ENCODE assay signal across 27 mouse cellular contexts in the genomic region with DNA sequence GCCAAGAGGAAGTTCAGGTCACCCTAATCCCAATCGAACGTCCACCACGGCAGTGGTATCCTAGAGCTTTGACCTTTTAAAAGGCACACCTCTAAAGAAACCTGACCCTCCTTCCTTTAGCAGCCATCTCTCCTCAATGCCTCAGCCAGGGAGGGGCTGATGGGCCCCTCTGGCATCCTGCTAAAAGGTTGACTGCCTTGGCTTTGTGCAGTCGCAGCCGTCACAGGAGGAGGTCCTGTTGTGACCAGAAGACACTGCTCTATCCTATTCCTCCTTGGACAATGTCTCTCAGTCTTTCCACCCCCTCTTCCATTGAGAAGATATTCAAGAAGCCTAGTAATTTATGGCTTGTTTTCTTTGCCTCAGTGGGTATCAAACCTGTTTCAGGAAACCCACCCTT. TPM values are rescaled to one million over a fixed set of nuclear protein-coding genes. Genes with fewer than 3 reads are reported as not detected.
A peak's percentile ranks its signal among the peaks of the same experiment; 100 is the strongest.
DNase-seq lines count a peak whose midpoint lies in the region; ATAC-seq and TF ChIP-seq lines count a peak whose summit lies in the region.
"Had no signal": no experiment of that assay in that cellular context is flagged by ENCODE, and none has a peak within 500 bp of the region (broad histone marks: within the 10 kb centered on the region; RNA-seq: fewer than 3 reads in every experiment).

No protein-coding gene starts in this region.

- 11% methylated on average over 5 of the region's 5 CpGs for WGBS in hindbrain, embryonic 13.5 days

- H3K4me1 ChIP-seq in ES-Bruce4 (ENCODE audit: control insufficient read depth, insufficient read depth, low read length): no peaks in the 10 kb centered on the region
- H3K4me1 ChIP-seq in hindbrain, embryonic 13.5 days (replicated peaks): no peaks in the 10 kb centered on the region
- H3K4me1 ChIP-seq: forebrain, embryonic 13.5 days; heart, embryonic 15.5 days; hindbrain, embryonic 15.5 days; kidney, embryonic 15.5 days had no signal

- peak; percentile 98 for TF ChIP-seq EP300 in ES-Bruce4 (IDR thresholded peaks at IDR 0.05; ENCODE audit: insufficient read depth, low read depth, low read length)

- no peak overlapping the region for H3K27ac ChIP-seq in gastrocnemius, adult 2 months
- H3K27ac ChIP-seq in ES-Bruce4 (ENCODE audit: insufficient read depth, low read length): peak overlapping the region; percentile 72
- H3K27ac ChIP-seq in hindbrain, embryonic 13.5 days: no peak overlapping the region
- H3K27ac ChIP-seq: forebrain, embryonic 13.5 days; heart, adult 2 months; heart, embryonic 15.5 days; hindbrain, embryonic 10.5 days; hindbrain, embryonic 15.5 days; kidney, embryonic 15.5 days had no signal

- H3K27me3 ChIP-seq in ES-Bruce4 (ENCODE audit: control insufficient read depth, insufficient read depth, low read length, poor library complexity, severe bottlenecking): no peaks in the 10 kb centered on the region
- no peaks in the 10 kb centered on the region for H3K27me3 ChIP-seq in hindbrain, embryonic 13.5 days
- H3K27me3 ChIP-seq: forebrain, embryonic 13.5 days; heart, embryonic 15.5 days; hindbrain, embryonic 15.5 days; kidney, embryonic 15.5 days; Patski had no signal

- H3K9me3 ChIP-seq in ES-Bruce4 (replicated peaks; ENCODE audit: control insufficient read depth, insufficient read depth, low read length, poor library complexity, severe bottlenecking): no peaks in the 10 kb centered on the region
- no peaks in the 10 kb centered on the region for H3K9me3 ChIP-seq in hindbrain, embryonic 13.5 days
- H3K9me3 ChIP-seq: forebrain, embryonic 13.5 days; heart, embryonic 15.5 days; hindbrain, embryonic 10.5 days; hindbrain, embryonic 15.5 days; kidney, embryonic 15.5 days had no signal

- no peaks in the 10 kb centered on the region for H3K36me3 ChIP-seq in ES-Bruce4 (ENCODE audit: control insufficient read depth, insufficient read depth, low read length, poor library complexity, severe bottlenecking)
- no peaks in the 10 kb centered on the region for H3K36me3 ChIP-seq in hindbrain, embryonic 13.5 days
- H3K36me3 ChIP-seq: heart, embryonic 15.5 days; hindbrain, embryonic 10.5 days; hindbrain, embryonic 15.5 days; kidney, embryonic 15.5 days had no signal

- H3K4me2 ChIP-seq in hindbrain, embryonic 13.5 days: no peak overlapping the region
- H3K4me2 ChIP-seq: forebrain, embryonic 13.5 days; heart, embryonic 11.5 days; heart, embryonic 15.5 days; hindbrain, embryonic 15.5 days; kidney, embryonic 15.5 days had no signal

- H3K4me3 ChIP-seq in gastrocnemius, adult 2 months: no peak overlapping the region
- H3K4me3 ChIP-seq in ES-Bruce4 (ENCODE audit: low read depth, low read length): no peak overlapping the region
- no peak overlapping the region for H3K4me3 ChIP-seq in hindbrain, embryonic 13.5 days
- H3K4me3 ChIP-seq: forebrain, embryonic 13.5 days; heart, adult 2 months; heart, embryonic 15.5 days; hindbrain, embryonic 10.5 days; hindbrain, embryonic 15.5 days; kidney, embryonic 15.5 days had no signal

- no peak for TF ChIP-seq POLR2A in ES-Bruce4 (IDR thresholded peaks at IDR 0.05; ENCODE audit: insufficient read depth, low read length)

- no peak for ATAC-seq in hindbrain, embryonic 13.5 days (ENCODE audit: low FRiP score)
- ATAC-seq: forebrain, embryonic 13.5 days; intestine, embryonic 16.5 days; Patski had no signal

- TF ChIP-seq CTCF in gastrocnemius, adult 2 months (IDR thresholded peaks at IDR 0.05): no peak
- no peak for TF ChIP-seq CTCF in ES-Bruce4 (IDR thresholded peaks at IDR 0.05; ENCODE audit: low read depth, low read length)

- peak; percentile 28 for DNase-seq in gastrocnemius, adult 2 months
- no peak for DNase-seq in gastrocnemius, postnatal 4 days (ENCODE audit: low spot score in 2 of 2)
- DNase-seq in ES-CJ7 (ENCODE audit: low read depth, low spot score): peak; percentile 95
- peak; percentile 95 for DNase-seq in ZHBTc4 (ENCODE audit: low read depth, low spot score)
- no peak for DNase-seq in right cerebral cortex, postnatal 10 days (ENCODE audit: low spot score in 2 of 2)
- DNase-seq: adrenal gland, postnatal 10 days; cerebellum, adult 11-12 months; cerebellum, adult 9-10 months; cerebellum, postnatal 25 days; gastrocnemius, postnatal 36 days; heart, adult 2 months; heart, postnatal 14 days; kidney, adult 2 months had no signal

- no peak overlapping the region for H3K9ac ChIP-seq in ES-Bruce4 (ENCODE audit: low read depth, poor library complexity, severe bottlenecking)
- H3K9ac ChIP-seq in hindbrain, embryonic 13.5 days: no peak overlapping the region
- H3K9ac ChIP-seq: forebrain, embryonic 13.5 days; heart, embryonic 15.5 days; hindbrain, embryonic 15.5 days; kidney, embryonic 15.5 days had no signal

- intact Hi-C loops in gastrocnemius, adult 2 months (cut with DNase I): no loop called here

RNA-seq across cellular contexts. Expression of a gene that starts 5.9 kb away (rescaled TPM):
- not detected for total RNA-seq in gastrocnemius, adult 2 months (2021)
- total RNA-seq in gastrocnemius, postnatal 4 days (2021): not detected
- not detected in 2 replicates for polyA plus RNA-seq in ES-Bruce4 (2011; ENCODE audit: insufficient read depth, insufficient read length, low read depth, missing spikeins)
- polyA plus RNA-seq in hindbrain, embryonic 13.5 days (2015; fragmentation: Nextera tagmentation; extraction: Ambion mirVana): not detected in 2 replicates
- total RNA-seq: adrenal gland, postnatal 10 days; adrenal gland, postnatal 4 days; gastrocnemius, postnatal 36 days; heart, adult 2 months; heart, postnatal 14 days had no signal
- polyA plus RNA-seq: brain, embryonic 14.5 days; cortical plate, adult 2 months; embryonic facial prominence, embryonic 14.5 days; forebrain, embryonic 13.5 days; heart, adult 2 months; heart, embryonic 11.5 days; heart, embryonic 15.5 days; hindbrain, embryonic 10.5 days; hindbrain, embryonic 15.5 days; kidney, adult 2 months; kidney, embryonic 15.5 days; Patski had no signal

RNA-seq across cellular contexts. Expression of a gene that starts 58.0 kb away (rescaled TPM):
- total RNA-seq in gastrocnemius, adult 2 months (2021): not detected
- total RNA-seq in gastrocnemius, postnatal 4 days (2021): not detected
- not detected in 2 replicates for polyA plus RNA-seq in ES-Bruce4 (2011; ENCODE audit: insufficient read depth, insufficient read length, low read depth, missing spikeins)
- not detected in 2 replicates for polyA plus RNA-seq in hindbrain, embryonic 13.5 days (2015; fragmentation: Nextera tagmentation; extraction: Ambion mirVana)
- total RNA-seq: adrenal gland, postnatal 10 days; adrenal gland, postnatal 4 days; gastrocnemius, postnatal 36 days; heart, adult 2 months; heart, postnatal 14 days had no signal
- polyA plus RNA-seq: brain, embryonic 14.5 days; cortical plate, adult 2 months; embryonic facial prominence, embryonic 14.5 days; forebrain, embryonic 13.5 days; heart, adult 2 months; heart, embryonic 11.5 days; heart, embryonic 15.5 days; hindbrain, embryonic 10.5 days; hindbrain, embryonic 15.5 days; kidney, adult 2 months; kidney, embryonic 15.5 days; Patski had no signal

Comparison
In these comparisons a context has a peak if more than half of its experiments do, and no peak if none do; other contexts are left out.
1. DNase-seq: peak in gastrocnemius, adult 2 months (single experiment), ES-CJ7 (single experiment) and ZHBTc4 (single experiment); none in gastrocnemius, postnatal 4 days (0 of 2) and right cerebral cortex, postnatal 10 days (0 of 2).